Mouse (Mus musculus) midbrain, embryonic 16.5 days (tissue): Measurements from ENCODE around the gene Gm10382. TPM values are rescaled to one million over a fixed set of nuclear protein-coding genes. Genes with fewer than 3 reads are reported as not detected.
"Not testable (repeated sequence)": the region's sequence is repeated elsewhere in the genome, so short reads cannot be mapped to it uniquely, and the experiment has no call there.

Source experiments
- ATAC-seq: fragments of 200-750 bp; cut with Nextera tagmentation; 2 replicates; pipeline ENCODE4 v1.8.0; 2017; ENCODE audit warnings: moderate TSS enrichment
- H3K27ac ChIP-seq: fragments of 300-500 bp; sonication (generic); 2 replicates; pipeline ENCODE4 v1.5.1; 2014; ENCODE audit warnings: mild to moderate bottlenecking, low read length, mixed read lengths
- H3K27me3 ChIP-seq: fragments of 300-500 bp; sonication (generic); 2 replicates; pipeline ENCODE4 v1.6.1; 2014; ENCODE audit warnings: low read depth, low read length, mixed read lengths; ENCODE audit not compliant: control insufficient read depth, insufficient read depth
- H3K36me3 ChIP-seq: fragments of 300-500 bp; sonication (generic); 2 replicates; pipeline ENCODE4 v1.6.1; 2014; ENCODE audit warnings: mild to moderate bottlenecking, low read length, moderate library complexity, mixed read lengths; ENCODE audit not compliant: control insufficient read depth, insufficient read depth
- H3K4me1 ChIP-seq: fragments of 300-500 bp; sonication (generic); 2 replicates; pipeline ENCODE4 v1.6.1; 2014; ENCODE audit warnings: mild to moderate bottlenecking, low read length, mixed read lengths; ENCODE audit not compliant: control insufficient read depth, insufficient read depth
- H3K4me2 ChIP-seq: fragments of 300-500 bp; sonication (generic); 2 replicates; pipeline ENCODE4 v1.6.1; 2014; ENCODE audit warnings: mild to moderate bottlenecking, low read length, mixed read lengths
- H3K4me3 ChIP-seq: fragments of 300-500 bp; sonication (generic); 2 replicates; pipeline ENCODE4 v1.5.1; 2014; ENCODE audit warnings: low read depth, mild to moderate bottlenecking, low read length, moderate library complexity, mixed read lengths
- H3K9ac ChIP-seq: fragments of 300-500 bp; sonication (generic); 2 replicates; pipeline ENCODE4 v1.6.1; 2014; ENCODE audit warnings: low read depth, low read length, mixed read lengths
- H3K9me3 ChIP-seq: fragments of 300-500 bp; sonication (generic); replicated peaks from 2 replicates; pipeline ENCODE4 v1.6.1; 2014; ENCODE audit warnings: mild to moderate bottlenecking, low read length, mixed read lengths; ENCODE audit not compliant: control insufficient read depth, poor library complexity, severe bottlenecking
- WGBS: fragments of 180-500 bp; shearing (Covaris S2); extraction: QIAGEN DNeasy Blood & Tissue Kit; methylation state at CpG from one replicate; pipeline ENCODE4 v1.1.7; 2014; 5-methylcytosine and 5-hydroxymethylcytosine counted together
- polyA plus RNA-seq: library from polyadenylated mRNA; unstranded; fragments of >200 nt; fragmentation: Nextera tagmentation; extraction: Ambion mirVana; gene quantifications from 2 replicates; pipeline ENCODE4 v1.2.1, GENCODE M21; 2015

Gm10382 gene
- polyA plus RNA-seq, 1 experiment from 2014 or later, result 0.30 TPM

DNA sequence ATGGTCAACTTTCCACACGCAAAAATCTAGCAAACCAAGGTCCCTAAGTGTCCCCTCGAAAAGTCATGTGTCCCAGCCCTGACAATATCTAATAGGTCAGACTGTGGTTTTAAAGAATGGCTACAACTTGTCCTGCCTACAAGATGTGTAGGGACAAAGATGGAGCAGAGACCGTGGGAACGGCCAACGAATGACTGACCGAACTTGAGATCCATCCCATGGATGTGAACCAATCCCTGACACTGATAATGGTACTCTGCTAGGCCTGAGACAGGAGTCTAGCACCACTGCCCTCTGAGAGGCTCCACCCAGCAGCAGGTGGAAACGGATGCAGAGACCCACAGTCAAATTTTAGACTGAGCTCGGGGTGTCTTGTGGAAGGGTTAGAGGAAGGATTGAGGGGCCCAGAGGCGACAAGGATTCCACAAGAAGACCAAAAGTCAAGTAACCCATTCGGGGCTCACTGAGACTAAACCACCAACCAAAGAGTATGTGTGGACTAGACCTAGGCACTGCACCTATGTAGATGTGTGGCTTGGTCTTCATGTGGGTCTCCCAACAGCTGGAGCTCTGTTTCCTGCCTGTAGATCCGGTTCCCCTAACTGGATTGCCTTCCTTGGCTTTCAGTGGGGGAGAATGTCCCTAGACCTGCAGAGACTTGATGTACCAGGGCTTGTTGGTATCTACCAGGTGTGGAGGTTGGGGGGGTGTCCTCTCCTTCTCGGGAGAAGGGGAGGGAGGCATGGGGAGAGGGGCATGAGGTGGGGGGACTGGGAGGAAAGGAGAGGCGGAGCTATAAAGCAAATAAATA lies 18.1 kb downstream of the Gm10382 start:
- ATAC-seq, result no peak
- H3K4me1 ChIP-seq, result peaks cover 15% of the 10 kb centered on the region
- WGBS, result 56% methylated on average over 13 of the region's 13 CpGs
- no peaks in the 10 kb centered on the region for H3K36me3 ChIP-seq
- H3K27me3 ChIP-seq, result no peaks in the 10 kb centered on the region
- H3K9ac ChIP-seq, result peak overlapping the region; percentile 64; the same call in 1 of the 2 replicates
- peak overlapping the region; percentile 53 for H3K4me3 ChIP-seq
- peak overlapping the region; percentile 85 for H3K4me2 ChIP-seq
- H3K27ac ChIP-seq, result peak overlapping the region; percentile 87
- no peaks in the 10 kb centered on the region for H3K9me3 ChIP-seq

DNA sequence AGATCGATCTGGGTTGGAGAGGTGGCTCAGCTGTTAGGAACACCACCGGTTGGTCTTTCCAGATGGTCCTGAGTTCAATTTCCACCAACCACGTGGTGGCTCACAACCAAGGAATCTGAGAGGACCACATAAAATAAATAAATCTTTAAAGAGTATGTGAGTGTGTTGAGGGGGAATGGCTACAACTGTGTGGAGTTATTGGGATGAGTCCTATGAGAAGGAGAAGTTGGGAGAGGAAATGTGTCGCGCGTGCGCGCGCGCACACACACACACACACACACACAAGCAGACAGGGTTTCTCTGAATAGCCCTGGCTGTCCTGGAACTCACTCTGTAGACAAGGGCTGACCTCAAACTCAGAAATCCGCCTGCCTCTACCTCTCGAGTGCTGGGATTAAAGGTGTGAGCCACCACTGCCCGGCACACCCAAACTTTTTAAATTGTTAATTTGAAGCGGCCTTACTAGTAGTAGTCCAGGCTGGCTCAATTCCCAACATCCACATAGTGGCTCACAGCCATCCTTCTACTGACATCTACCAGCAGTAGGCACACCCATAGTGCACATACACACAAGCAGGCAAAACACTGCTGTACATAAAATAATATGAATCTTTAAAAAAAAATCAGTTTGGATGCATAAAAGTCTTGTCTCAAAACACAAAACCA lies 18.9 kb downstream of the Gm10382 start:
- H3K27me3 ChIP-seq, result no peaks in the 10 kb centered on the region
- no peak overlapping the region for H3K4me2 ChIP-seq
- H3K9ac ChIP-seq, result no peak overlapping the region
- no peak overlapping the region for H3K4me3 ChIP-seq
- 66% methylated on average over 14 of the region's 14 CpGs for WGBS
- peaks cover 15% of the 10 kb centered on the region for H3K4me1 ChIP-seq
- H3K27ac ChIP-seq, result no peak overlapping the region
- no peaks in the 10 kb centered on the region for H3K9me3 ChIP-seq
- no peaks in the 10 kb centered on the region for H3K36me3 ChIP-seq
- ATAC-seq, result no peak

DNA sequence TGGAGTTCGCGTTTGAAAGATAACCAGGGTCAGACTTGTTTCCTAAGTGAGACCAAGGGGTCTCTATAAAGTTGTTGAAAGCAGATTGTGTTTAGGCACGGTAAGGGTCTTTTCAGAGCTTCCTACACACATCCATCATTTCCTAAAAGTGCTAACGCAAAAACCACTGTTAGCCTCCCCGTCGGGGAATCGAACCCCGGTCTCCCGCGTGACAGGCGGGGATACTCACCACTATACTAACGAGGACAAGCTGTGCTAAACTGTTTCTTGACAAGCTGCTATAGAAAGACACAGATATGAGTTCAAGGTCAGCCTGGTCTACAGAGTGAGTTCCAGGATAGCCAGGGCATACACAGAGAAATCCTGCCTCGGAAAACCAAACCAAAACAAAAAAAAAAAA lies 19.7 kb downstream of the Gm10382 start:
- Histone ChIP-seq H3K4me2 (peak overlapping the region; percentile 39), H3K36me3 (peaks cover 3% of the 10 kb centered on the region), H3K4me1 (peaks cover 13% of the 10 kb centered on the region), H3K27ac (peak overlapping the region; percentile 58; the same call in 1 of the 2 replicates), H3K9ac (no peak overlapping the region), H3K27me3 (no peaks in the 10 kb centered on the region), H3K4me3 (peak overlapping the region; percentile 26), H3K9me3 (no peaks in the 10 kb centered on the region)
- WGBS, result under 1% methylated on average over 13 of the region's 13 CpGs
- ATAC-seq, result peak; percentile 7; the same call in 1 of the 2 replicates

DNA sequence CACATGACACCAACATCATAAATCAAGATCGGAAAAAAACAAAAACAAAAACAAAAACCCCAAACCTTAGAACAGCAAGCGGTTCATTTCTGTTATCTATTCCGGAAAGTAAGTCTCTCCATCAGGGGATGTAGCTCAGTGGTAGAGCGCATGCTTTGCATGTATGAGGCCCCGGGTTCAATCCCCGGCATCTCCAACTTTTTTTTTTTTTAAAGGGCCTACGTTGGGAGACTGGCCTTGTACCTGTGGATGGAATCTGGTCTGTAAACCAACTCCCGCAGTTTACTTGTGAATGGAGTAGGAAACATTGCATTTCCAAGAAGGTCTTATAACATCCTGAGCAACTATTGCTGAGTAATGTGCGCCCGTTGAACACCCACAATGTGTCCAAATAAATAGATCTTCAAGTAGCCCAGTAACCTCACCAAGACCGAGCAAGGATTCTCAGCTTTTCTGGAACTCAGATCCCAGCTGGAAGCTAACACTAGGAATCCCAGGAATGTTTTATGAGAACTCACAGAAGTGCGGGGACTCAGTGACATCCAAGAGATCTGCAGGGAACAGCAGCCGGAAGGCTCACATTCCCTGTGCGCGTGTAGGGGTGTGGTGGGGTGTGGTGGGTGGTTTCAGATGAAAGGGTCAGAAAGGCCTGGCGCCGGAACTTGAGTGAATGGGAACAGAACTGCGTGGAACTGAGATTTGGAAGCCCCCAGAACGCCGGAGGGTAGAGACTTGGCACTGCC lies 20.4 kb downstream of the Gm10382 start:
- ATAC-seq, result no peak
- 8% methylated on average over 20 of the region's 20 CpGs for WGBS

DNA sequence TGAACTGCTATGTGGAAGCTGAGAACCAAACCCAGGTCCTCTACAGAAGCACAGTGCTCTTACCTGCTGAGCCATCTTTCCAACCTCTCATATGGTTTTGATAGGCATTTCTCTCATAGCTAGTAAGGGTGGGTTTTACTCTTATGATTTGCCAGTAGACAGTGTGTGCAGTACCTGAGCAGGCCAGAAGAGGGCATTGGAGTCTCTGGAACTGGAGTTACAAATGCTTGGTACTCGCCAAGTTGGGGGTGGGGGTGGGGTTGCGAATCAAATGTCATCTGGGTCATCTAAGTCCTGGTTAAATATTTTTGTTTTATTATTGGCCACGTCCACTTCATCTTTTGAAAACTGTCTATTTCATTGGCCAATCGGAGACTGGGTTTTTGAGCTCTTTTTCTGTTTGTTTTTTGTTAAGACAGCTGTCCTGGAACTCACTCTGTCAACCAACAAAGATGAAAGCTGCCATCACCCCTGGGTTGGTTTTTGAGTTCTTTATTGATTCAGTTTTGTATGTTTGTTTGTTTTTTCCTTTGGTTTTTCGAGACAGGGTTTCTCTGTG lies 22.9 kb downstream of the Gm10382 start:
- WGBS, result 56% methylated on average over 5 of the region's 5 CpGs
- peaks cover 29% of the 10 kb centered on the region for H3K36me3 ChIP-seq
- H3K27me3 ChIP-seq, result no peaks in the 10 kb centered on the region
- peaks cover 8% of the 10 kb centered on the region for H3K4me1 ChIP-seq
- H3K4me2 ChIP-seq, result no peak overlapping the region
- no peak overlapping the region for H3K9ac ChIP-seq
- H3K4me3 ChIP-seq, result no peak overlapping the region
- no peak overlapping the region for H3K27ac ChIP-seq
- no peaks in the 10 kb centered on the region for H3K9me3 ChIP-seq
- no peak for ATAC-seq

More for the DNA sequence above, 20.4 kb downstream of the Gm10382 start:
- no peak overlapping the region for H3K9ac ChIP-seq
- H3K27me3 ChIP-seq, result no peaks in the 10 kb centered on the region
- H3K4me2 ChIP-seq, result peak overlapping the region; percentile 39
- no peaks in the 10 kb centered on the region for H3K9me3 ChIP-seq
- peaks cover 7% of the 10 kb centered on the region for H3K36me3 ChIP-seq
- H3K27ac ChIP-seq, result peak overlapping the region; percentile 58; the same call in 1 of the 2 replicates
- peak overlapping the region; percentile 26 for H3K4me3 ChIP-seq
- H3K4me1 ChIP-seq, result peaks cover 13% of the 10 kb centered on the region

DNA sequence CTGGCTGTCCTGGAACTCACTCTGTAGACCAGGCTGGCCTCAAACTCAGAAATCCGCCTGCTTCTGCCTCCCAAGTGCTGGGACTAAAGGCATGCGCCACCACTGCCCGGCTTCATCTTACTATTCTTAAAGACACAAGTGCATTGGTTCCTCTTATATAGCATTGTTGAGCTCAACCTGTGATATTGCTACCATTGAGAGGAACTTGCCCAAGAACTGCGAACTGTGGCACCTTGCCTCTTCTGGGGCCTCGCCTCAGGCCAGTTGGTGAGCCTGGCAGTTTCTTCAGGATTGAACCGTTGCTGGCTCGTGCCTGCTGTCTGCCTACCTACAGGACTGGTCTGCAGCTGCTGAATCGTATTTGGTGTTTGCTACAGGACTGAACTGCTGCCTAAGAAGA lies 23.4 kb downstream of the Gm10382 start:
- not testable (repeated sequence) for ATAC-seq, H3K27ac ChIP-seq, H3K27me3 ChIP-seq, H3K4me2 ChIP-seq, H3K4me1 ChIP-seq, H3K4me3 ChIP-seq, H3K9me3 ChIP-seq, H3K9ac ChIP-seq
- 88% methylated on average over 8 of the region's 8 CpGs for WGBS
- peaks cover 34% of the 10 kb centered on the region for H3K36me3 ChIP-seq

DNA sequence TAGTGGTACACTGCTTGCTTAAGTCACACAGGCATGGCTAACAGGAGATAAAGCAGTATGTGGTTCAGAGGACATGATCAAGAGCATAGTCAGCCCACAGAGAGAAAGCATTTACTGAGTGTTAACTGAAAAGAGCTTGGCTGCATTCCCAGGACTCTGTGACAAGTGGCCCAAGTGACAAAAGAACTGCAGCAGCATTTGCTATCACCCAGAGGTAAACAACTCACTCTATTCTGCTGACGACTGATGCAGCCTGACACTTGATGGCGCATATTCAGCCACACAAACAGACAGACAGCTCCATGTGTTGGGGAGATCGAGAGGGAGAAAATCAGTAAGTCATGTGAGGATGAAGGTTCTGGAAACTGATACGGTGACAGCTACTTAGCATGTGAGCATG lies 24.6 kb downstream of the Gm10382 start:
- Histone ChIP-seq H3K9me3 (no peaks in the 10 kb centered on the region), H3K4me2 (no peak overlapping the region), H3K4me1 (no peaks in the 10 kb centered on the region), H3K9ac (no peak overlapping the region), H3K27me3 (no peaks in the 10 kb centered on the region), H3K36me3 (peaks cover 46% of the 10 kb centered on the region), H3K4me3 (no peak overlapping the region), H3K27ac (no peak overlapping the region)
- 76% methylated on average over 4 of the region's 4 CpGs for WGBS
- no peak for ATAC-seq

GRCm38 (mm10) chr5:125416183-125416582 lies 27.1 kb downstream of the Gm10382 start:
- no peak overlapping the region for H3K27ac ChIP-seq
- ATAC-seq, result no peak
- 97% methylated on average over 8 of the region's 8 CpGs for WGBS
- no peaks in the 10 kb centered on the region for H3K27me3 ChIP-seq
- no peaks in the 10 kb centered on the region for H3K9me3 ChIP-seq
- no peak overlapping the region for H3K4me2 ChIP-seq
- no peak overlapping the region for H3K4me3 ChIP-seq
- H3K36me3 ChIP-seq, result peaks cover 59% of the 10 kb centered on the region
- H3K4me1 ChIP-seq, result no peaks in the 10 kb centered on the region
- no peak overlapping the region for H3K9ac ChIP-seq
